Mouse (Mus musculus) cortical plate, adult 2 months (tissue): ENCODE measurements at regions not wholly inside any gene's neighbourhood (a gene's known extent, or its start where the extent isn't known, plus 50 kb on each side); places are given as distances from the start of the nearest gene placed in this dataset.

Source experiments
- CTCF ChIP-seq: fragments of 200-500 bp; IDR thresholded peaks from 2 replicates; pipeline ENCODE4 v1.5.1; 2011; ENCODE audit warnings: mild to moderate bottlenecking, control low read depth, low read length; ENCODE audit not compliant: insufficient read depth; ENCODE audit errors: extremely low read depth
- POLR2A ChIP-seq: fragments of 200-500 bp; IDR thresholded peaks from 2 replicates; pipeline ENCODE4 v1.6.1; 2011; ENCODE audit warnings: mild to moderate bottlenecking, low read length, control low read depth; ENCODE audit not compliant: insufficient read depth; ENCODE audit errors: extremely low read depth

- no peak for TF ChIP-seq CTCF
- TF ChIP-seq POLR2A, result no peak
These were observed 121.8 kb downstream of the Sec31a start for GRCm38 (mm10) chr5:100294189-100294588.
